Mouse (Mus musculus) CH12.LX (cell line): ENCODE data around the gene Pnrc2. TPM values are rescaled to one million over a fixed set of nuclear protein-coding genes. Genes with fewer than 3 reads are reported as not detected.

ENCODE experiments used
- DNase-seq: peaks from one replicate; pipeline ENCODE4 v3.0.0-alpha.2; 2013; ENCODE audit errors: extremely low read depth
- H3K27ac ChIP-seq: 2 replicates; pipeline ENCODE4 v1.5.1; 2012; ENCODE audit warnings: low read depth, mild to moderate bottlenecking, control low read depth, moderate library complexity; ENCODE audit not compliant: insufficient read depth
- H3K27me3 ChIP-seq: replicated peaks from 2 replicates; pipeline ENCODE3; 2012; ENCODE audit warnings: inconsistent platforms
- H3K36me3 ChIP-seq, 2 experiments: replicated peaks in 1 of 2; 2 replicates each; pipeline versions ENCODE3 to v1.6.1; 2012; ENCODE audit warnings: inconsistent platforms in 1 of 2, low read length in 1 of 2, mild to moderate bottlenecking in 1 of 2, mixed read lengths in 1 of 2, moderate library complexity in 1 of 2; ENCODE audit not compliant: control insufficient read depth in 1 of 2, insufficient read depth in 1 of 2
- H3K4me1 ChIP-seq, 2 experiments: 2 replicates each; pipeline ENCODE4 v1.6.1; 2012; ENCODE audit warnings: inconsistent platforms in 1 of 2, moderate library complexity in 1 of 2; ENCODE audit not compliant: insufficient read depth in 2 of 2, control insufficient read depth in 1 of 2
- H3K4me2 ChIP-seq: 2 replicates; pipeline ENCODE4 v1.6.1; 2012; ENCODE audit warnings: low read depth, mild to moderate bottlenecking, control low read depth; ENCODE audit not compliant: poor library complexity, insufficient read depth, severe bottlenecking
- H3K4me3 ChIP-seq, 3 experiments: fragments of 150-350 bp in 1 of 3; sonication (generic) in 1 of 3; replicated peaks in 1 of 3; 2 replicates each; pipeline versions ENCODE3 to v1.5.1; 2011 to 2012; ENCODE audit warnings: low read depth in 2 of 3, low read length in 2 of 3, mild to moderate bottlenecking in 2 of 3, moderate library complexity in 2 of 3, control low read depth in 1 of 3, improper control_type of control experiment in 1 of 3, inconsistent platforms in 1 of 3, mixed read lengths in 1 of 3; ENCODE audit not compliant: poor library complexity in 1 of 3
- H3K79me2 ChIP-seq: replicated peaks from 2 replicates; pipeline ENCODE4 v1.6.1; 2012; ENCODE audit warnings: mild to moderate bottlenecking, moderate library complexity; ENCODE audit not compliant: control insufficient read depth, poor library complexity, insufficient read depth, severe bottlenecking; ENCODE audit errors: extremely low read depth
- H3K9ac ChIP-seq: 2 replicates; pipeline ENCODE4 v1.6.1; 2012; ENCODE audit warnings: low read depth, mild to moderate bottlenecking, control low read depth, moderate library complexity; ENCODE audit not compliant: insufficient read depth
- H3K9me3 ChIP-seq: replicated peaks from 2 replicates; pipeline ENCODE3; 2012; ENCODE audit warnings: low read length, inconsistent platforms, mixed read lengths
- CTCF ChIP-seq, 2 experiments: IDR thresholded peaks in 1 of 2; conservative IDR thresholded peaks in 1 of 2; 2 replicates each; pipeline ENCODE4 v1.5.1; 2011 to 2012; ENCODE audit warnings: low read depth in 2 of 2, low read length in 2 of 2, improper control_type of control experiment in 1 of 2, inconsistent platforms in 1 of 2, mild to moderate bottlenecking in 1 of 2, moderate library complexity in 1 of 2
- EP300 ChIP-seq: IDR thresholded peaks from 2 replicates; pipeline ENCODE4 v1.6.1; 2011; ENCODE audit warnings: low read length, improper control_type of control experiment
- GABPA ChIP-seq: IDR thresholded peaks from 2 replicates; pipeline ENCODE4 v1.6.1; 2012; ENCODE audit warnings: low read depth, low read length, improper control_type of control experiment, inconsistent platforms; ENCODE audit not compliant: insufficient replicate concordance
- HCFC1 ChIP-seq: IDR thresholded peaks from 2 replicates; pipeline ENCODE4 v1.6.1; 2012; ENCODE audit warnings: low read depth, mild to moderate bottlenecking, inconsistent platforms, low read length, improper control_type of control experiment
- MAFK ChIP-seq: IDR thresholded peaks from 2 replicates; pipeline ENCODE4 v1.6.1; 2011; ENCODE audit warnings: low read length, improper control_type of control experiment; ENCODE audit not compliant: insufficient replicate concordance
- RAD21 ChIP-seq: IDR thresholded peaks from 2 replicates; pipeline ENCODE4 v1.6.1; 2011; ENCODE audit warnings: low read depth, mild to moderate bottlenecking, low read length, improper control_type of control experiment, moderate library complexity
- SMC3 ChIP-seq: IDR thresholded peaks from 2 replicates; pipeline ENCODE4 v1.6.1; 2011; ENCODE audit warnings: low read depth, low read length, improper control_type of control experiment
- ZC3H11A ChIP-seq: IDR thresholded peaks from 2 replicates; pipeline ENCODE4 v1.6.1; 2012; ENCODE audit warnings: low read depth, mild to moderate bottlenecking, inconsistent platforms, low read length, improper control_type of control experiment
- dilution Hi-C: fragments of 300-500 bp; cut with MboI; formaldehyde crosslinking; loops from 2 replicates; pipeline ENCODE4 v1.14.3; 2020; ENCODE audit warnings: low sequenced_read_pairs; ENCODE audit not compliant: extremely low pct_unique_long_range_greater_than_20kb, extremely low pct_ligation_motif_present
- in situ Hi-C: fragments of 300-500 bp; cut with MboI; formaldehyde crosslinking; loops from 3 replicates; pipeline ENCODE4 v1.14.3; 2019; ENCODE audit warnings: low sequenced_read_pairs, low pct_ligation_motif_present, low pct_unique_long_range_greater_than_20kb, mixed read lengths
- polyA plus RNA-seq: library from polyadenylated mRNA; unstranded; fragments of >175 nt; gene quantifications from 2 replicates; pipeline ENCODE4 v1.2.1, GENCODE M21; 2012; ENCODE audit warnings: low read depth; ENCODE audit not compliant: insufficient read length
- total RNA-seq, 2 experiments: library from RNA; depleted of rRNA; stranded (reverse); fragments of 300-350 nt in 1 of 2; fragments of >200 nt in 1 of 2; gene quantifications; 2 replicates each; pipeline ENCODE4 v1.2.3; 2012 to 2014

Pnrc2 gene
- total and polyA plus RNA-seq, 3 experiments, result 30.5 to 46.9 (median 32.8) TPM

GRCm38 (mm10) chr4:135823298-135823697, 50.4 kb downstream of the Pnrc2 start:
- dilution Hi-C loops, result no loop called here

GRCm38 (mm10) chr4:135821772-135822171, 51.9 kb downstream of the Pnrc2 start:
- dilution Hi-C loops, result no loop called here
- TF ChIP-seq ZC3H11A, result no peak
- TF ChIP-seq CTCF (conservative IDR thresholded peaks at IDR 0.05 in 1 of 2, IDR thresholded peaks at IDR 0.05 in 1 of 2; ENCODE audit: low read depth in 2 of 2, low read length in 2 of 2), result no peak
- no peak for TF ChIP-seq EP300
- no peak for TF ChIP-seq MAFK
- TF ChIP-seq HCFC1, result no peak
- TF ChIP-seq, all 38 proteins: peak for 0
- Histone ChIP-seq H3K4me2 (no peak overlapping the region), H3K36me3 (no peaks in the 10 kb centered on the region), H3K79me2 (no peaks in the 10 kb centered on the region), H3K4me1 (0 out of 4 replicates have a peak, but pooled peaks cover 0 to 3% of the 10 kb centered on the region in 2 experiments), H3K27me3 (no peaks in the 10 kb centered on the region), H3K4me3 (no peak overlapping the region), H3K27ac (no peak overlapping the region), H3K9ac (no peak overlapping the region), H3K9me3 (peaks cover 4% of the 10 kb centered on the region)
- in situ Hi-C loops, result no loop called here
- DNase-seq, result no peak

More at GRCm38 (mm10) chr4:135823298-135823697, 50.4 kb downstream of the Pnrc2 start:
- in situ Hi-C loops, result no loop called here
- no peaks in the 10 kb centered on the region for H3K79me2 ChIP-seq
- no peak overlapping the region for H3K4me2 ChIP-seq
- H3K9me3 ChIP-seq, result peaks cover 4% of the 10 kb centered on the region
- H3K4me1 ChIP-seq, result 0 out of 4 replicates have a peak, but pooled peaks cover 0 to 3% of the 10 kb centered on the region in 2 experiments
- DNase-seq, result peak; percentile 31
- no peak overlapping the region for H3K4me3 ChIP-seq
- no peak overlapping the region for H3K27ac ChIP-seq
- TF ChIP-seq CTCF (conservative IDR thresholded peaks at IDR 0.05 in 1 of 2, IDR thresholded peaks at IDR 0.05 in 1 of 2; ENCODE audit: low read depth in 2 of 2, low read length in 2 of 2), result peak in 1 of 2 experiments; percentile 37; a peak in 2 of 4 replicates
- TF ChIP-seq SMC3, result 0 out of 2 replicates have a peak, but pooled peaks have one; percentile 10
- TF ChIP-seq GABPA, result no peak
- no peak for TF ChIP-seq ZC3H11A
- peak; percentile 22 for TF ChIP-seq RAD21
- no peaks in the 10 kb centered on the region for H3K27me3 ChIP-seq
- H3K36me3 ChIP-seq, result no peaks in the 10 kb centered on the region
- H3K9ac ChIP-seq, result no peak overlapping the region

Other genes with a start within 250 kb of the Pnrc2 start
- gene Ifnlr1, start 187.6 kb downstream of the Pnrc2 start, total RNA-seq (2012; rRNA removed), result 0.04 TPM in 1 of 2 replicates, not detected in the other
- gene Ifnlr1, start 187.6 kb downstream of the Pnrc2 start, total RNA-seq (2014; rRNA removed), result not detected in 2 replicates
- not detected in 2 replicates for gene Ifnlr1, start 187.6 kb downstream of the Pnrc2 start, polyA plus RNA-seq
- gene Il22ra1, start 145.7 kb downstream of the Pnrc2 start, total RNA-seq (2012; rRNA removed), result not detected in 2 replicates
- not detected in 2 replicates for gene Il22ra1, start 145.7 kb downstream of the Pnrc2 start, total RNA-seq (2014; rRNA removed)
- gene Il22ra1, start 145.7 kb downstream of the Pnrc2 start, polyA plus RNA-seq, result not detected in 2 replicates
- gene Myom3, start 114.1 kb downstream of the Pnrc2 start, total RNA-seq (2012; rRNA removed), result 0.04 TPM in 1 of 2 replicates, not detected in the other
- not detected in 2 replicates for gene Myom3, start 114.1 kb downstream of the Pnrc2 start, total RNA-seq (2014; rRNA removed)
- not detected in 2 replicates for gene Myom3, start 114.1 kb downstream of the Pnrc2 start, polyA plus RNA-seq
- 85.7 and 127 TPM in 2 replicates for gene Srsf10, start 18.1 kb downstream of the Pnrc2 start, total RNA-seq (2012; rRNA removed)
- gene Srsf10, start 18.1 kb downstream of the Pnrc2 start, total RNA-seq (2014; rRNA removed), result 179 and 197 TPM in 2 replicates
- gene Srsf10, start 18.1 kb downstream of the Pnrc2 start, polyA plus RNA-seq, result 291 and 341 TPM in 2 replicates
- gene Cnr2, start 21.5 kb upstream of the Pnrc2 start, total RNA-seq (2012; rRNA removed), result 5.6 and 6.5 TPM in 2 replicates
- gene Cnr2, start 21.5 kb upstream of the Pnrc2 start, total RNA-seq (2014; rRNA removed), result 13.5 and 13.8 TPM in 2 replicates
- 9.4 and 10.6 TPM in 2 replicates for gene Cnr2, start 21.5 kb upstream of the Pnrc2 start, polyA plus RNA-seq
- gene Fuca1, start 46.9 kb upstream of the Pnrc2 start, total RNA-seq (2012; rRNA removed), result 63.2 and 77.6 TPM in 2 replicates
- gene Fuca1, start 46.9 kb upstream of the Pnrc2 start, total RNA-seq (2014; rRNA removed), result 28.6 and 32.6 TPM in 2 replicates
- gene Fuca1, start 46.9 kb upstream of the Pnrc2 start, polyA plus RNA-seq, result 66.5 and 71.5 TPM in 2 replicates
- gene Hmgcl, start 72.6 kb upstream of the Pnrc2 start, total RNA-seq (2012; rRNA removed), result 32.4 and 42.7 TPM in 2 replicates
- 38.0 and 39.5 TPM in 2 replicates for gene Hmgcl, start 72.6 kb upstream of the Pnrc2 start, total RNA-seq (2014; rRNA removed)
- gene Hmgcl, start 72.6 kb upstream of the Pnrc2 start, polyA plus RNA-seq, result 27.2 and 27.6 TPM in 2 replicates
- gene Gale, start 89.9 kb upstream of the Pnrc2 start, total RNA-seq (2012; rRNA removed), result 39.4 and 40.5 TPM in 2 replicates
- gene Gale, start 89.9 kb upstream of the Pnrc2 start, total RNA-seq (2014; rRNA removed), result 32.9 and 34.8 TPM in 2 replicates
- 23.6 and 23.8 TPM in 2 replicates for gene Gale, start 89.9 kb upstream of the Pnrc2 start, polyA plus RNA-seq
- 54.0 and 54.9 TPM in 2 replicates for gene Lypla2, start 98.8 kb upstream of the Pnrc2 start, total RNA-seq (2012; rRNA removed)
- gene Lypla2, start 98.8 kb upstream of the Pnrc2 start, total RNA-seq (2014; rRNA removed), result 55.9 and 57.2 TPM in 2 replicates
- 91.8 and 96.5 TPM in 2 replicates for gene Lypla2, start 98.8 kb upstream of the Pnrc2 start, polyA plus RNA-seq
- 53.2 and 65.4 TPM in 2 replicates for gene Pithd1, start 113.4 kb upstream of the Pnrc2 start, total RNA-seq (2012; rRNA removed)
- 87.5 and 93.2 TPM in 2 replicates for gene Pithd1, start 113.4 kb upstream of the Pnrc2 start, total RNA-seq (2014; rRNA removed)
- 53.2 and 67.1 TPM in 2 replicates for gene Pithd1, start 113.4 kb upstream of the Pnrc2 start, polyA plus RNA-seq
- 45.8 and 52.2 TPM in 2 replicates for gene Eloa, start 147.9 kb upstream of the Pnrc2 start, total RNA-seq (2012; rRNA removed)
- gene Eloa, start 147.9 kb upstream of the Pnrc2 start, total RNA-seq (2014; rRNA removed), result 64.9 and 66.0 TPM in 2 replicates
- gene Eloa, start 147.9 kb upstream of the Pnrc2 start, polyA plus RNA-seq, result 61.6 and 66.2 TPM in 2 replicates
- gene Rpl11, start 179.6 kb upstream of the Pnrc2 start, total RNA-seq (2012; rRNA removed), result 2,513 and 2,636 TPM in 2 replicates
- gene Rpl11, start 179.6 kb upstream of the Pnrc2 start, total RNA-seq (2014; rRNA removed), result 1,648 and 1,661 TPM in 2 replicates
- 1,170 and 1,488 TPM in 2 replicates for gene Rpl11, start 179.6 kb upstream of the Pnrc2 start, polyA plus RNA-seq